Mouse (Mus musculus) ES-E14 (cell line): ENCODE data around the gene Ikbkg. TPM values are rescaled to one million over a fixed set of nuclear protein-coding genes. Genes with fewer than 3 reads are reported as not detected.
"Not testable (repeated sequence)": the region's sequence is repeated elsewhere in the genome, so short reads cannot be mapped to it uniquely, and the experiment has no call there.

Experiments used
- DNase-seq: peaks from one replicate; pipeline ENCODE4 v3.0.0-alpha.2; 2013; ENCODE audit warnings: low read depth, low spot score
- H3K27ac ChIP-seq: 2 replicates; pipeline ENCODE4 v1.5.1; 2012; ENCODE audit warnings: low read depth, mild to moderate bottlenecking, low read length, moderate library complexity, mixed read lengths; ENCODE audit not compliant: poor library complexity, insufficient read depth, severe bottlenecking
- H3K36me3 ChIP-seq: 2 replicates; pipeline ENCODE4 v1.6.1; 2012; ENCODE audit warnings: mild to moderate bottlenecking, low read length, moderate library complexity, mixed read lengths; ENCODE audit not compliant: control insufficient read depth, poor library complexity, insufficient read depth, severe bottlenecking
- H3K4me1 ChIP-seq, 2 experiments: fragments of 150-350 bp in 1 of 2; sonication (generic) in 1 of 2; 2 replicates each; pipeline ENCODE4 v1.6.1; 2012; ENCODE audit warnings: low read length in 2 of 2, mild to moderate bottlenecking in 1 of 2, mixed read lengths in 1 of 2; ENCODE audit not compliant: control insufficient read depth in 2 of 2, insufficient read depth in 2 of 2, poor library complexity in 1 of 2
- H3K4me3 ChIP-seq, 2 experiments: fragments of 150-350 bp in 1 of 2; sonication (generic) in 1 of 2; 2 replicates each; pipeline ENCODE4 v1.5.1; 2012; ENCODE audit warnings: low read length in 2 of 2, low read depth in 1 of 2, mild to moderate bottlenecking in 1 of 2, mixed read lengths in 1 of 2; ENCODE audit not compliant: insufficient read depth in 1 of 2, poor library complexity in 1 of 2, severe bottlenecking in 1 of 2
- H3K9ac ChIP-seq: 2 replicates; pipeline ENCODE4 v1.6.1; 2012; ENCODE audit warnings: low read depth, mild to moderate bottlenecking, low read length, mixed read lengths; ENCODE audit not compliant: poor library complexity, insufficient read depth, severe bottlenecking
- H3K9me3 ChIP-seq: fragments of 150-350 bp; sonication (generic); 2 replicates; pipeline ENCODE4 v1.6.1; 2012; ENCODE audit warnings: low read depth, mild to moderate bottlenecking, low read length; ENCODE audit not compliant: control insufficient read depth, insufficient read depth
- CHD2 ChIP-seq: IDR thresholded peaks from 2 replicates; pipeline ENCODE4 v1.6.1; 2014; ENCODE audit warnings: mild to moderate bottlenecking, low read depth, low read length, inconsistent platforms
- HCFC1 ChIP-seq: IDR thresholded peaks from 2 replicates; pipeline ENCODE4 v1.6.1; 2012; ENCODE audit warnings: low read length, inconsistent platforms, borderline replicate concordance; ENCODE audit not compliant: insufficient read depth
- MAFK ChIP-seq: IDR thresholded peaks from 2 replicates; pipeline ENCODE4 v1.6.1; 2014; ENCODE audit warnings: mild to moderate bottlenecking, low read depth, low read length, inconsistent platforms; ENCODE audit not compliant: insufficient read depth
- ZC3H11A ChIP-seq: IDR thresholded peaks from 2 replicates; pipeline ENCODE4 v1.6.1; 2012; ENCODE audit warnings: low read depth, mild to moderate bottlenecking, inconsistent platforms, low read length, borderline replicate concordance
- ZNF384 ChIP-seq: IDR thresholded peaks from 2 replicates; pipeline ENCODE4 v1.6.1; 2012; ENCODE audit warnings: low read depth, low read length, inconsistent platforms
- in situ Hi-C, 2 experiments: fragments of 600-800 bp; cut with MboI; formaldehyde crosslinking; loops; one replicate each; pipeline ENCODE4 v1.15.1; 2025; ENCODE audit warnings: low sequenced_read_pairs in 2 of 2, inconsistent platforms in 1 of 2; ENCODE audit not compliant: unreplicated experiment in 2 of 2
- total RNA-seq: library from RNA; depleted of rRNA; stranded (reverse); fragments of 300-350 nt; gene quantifications from 2 replicates; pipeline ENCODE4 v1.2.3, GENCODE M21; 2012; rRNA removed

Ikbkg gene
- 15.4 and 25.3 TPM in 2 replicates for total RNA-seq

DNA sequence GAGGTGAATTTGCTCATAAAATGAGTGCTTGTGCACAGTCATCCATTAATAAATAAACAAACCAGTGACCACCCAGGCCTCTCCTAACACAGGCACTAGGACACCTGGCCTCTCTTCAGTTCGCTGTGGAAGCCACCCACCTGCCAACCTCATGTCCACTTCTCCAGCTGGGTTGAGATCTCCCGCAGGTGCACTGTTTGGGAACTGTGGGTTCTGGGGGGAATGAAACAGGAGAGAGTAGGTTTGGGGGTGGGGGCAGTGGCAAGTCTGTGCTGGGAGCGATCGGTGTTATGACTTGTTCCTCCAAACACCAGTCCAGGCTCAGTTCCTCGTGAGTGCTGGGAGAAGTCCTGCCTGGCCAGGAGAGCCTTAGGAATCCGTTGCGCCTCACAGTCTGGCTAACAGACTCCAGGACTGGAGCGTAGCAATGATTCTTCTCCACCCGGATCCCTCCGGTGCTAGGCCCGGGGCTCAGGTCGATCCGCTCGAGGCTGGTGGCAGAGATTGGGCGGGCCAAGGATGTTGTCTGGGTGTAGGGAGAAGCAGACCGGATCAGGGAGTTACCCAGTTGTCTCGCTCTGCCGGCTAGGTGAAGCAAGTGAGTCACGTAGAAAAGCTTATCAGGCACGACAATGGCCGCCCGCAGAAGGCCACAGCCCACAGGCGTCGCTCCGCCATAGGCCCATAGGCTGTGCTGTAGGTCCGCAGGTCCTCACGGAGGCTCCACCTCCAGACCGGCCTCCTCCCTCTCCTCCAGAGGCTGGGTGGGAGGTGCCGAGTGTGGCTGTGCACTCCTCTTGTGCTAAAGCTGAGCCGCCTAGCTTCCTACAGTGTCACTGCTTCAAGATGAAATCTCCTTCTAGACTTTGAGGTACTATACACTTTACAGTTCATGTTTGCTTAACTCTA is at the start of gene Ikbkg, which contains the start of gene Fam3a:
TSS of gene Ikbkg (plus strand) at position 756 of the 909 bp plus-strand sequence.
TSS of gene Fam3a (minus strand) at position 738 of the 909 bp plus-strand sequence.
- Histone ChIP-seq H3K36me3 (no peaks in the 10 kb centered on the region), H3K9me3 (no peaks in the 10 kb centered on the region), H3K27ac (peak within 1 kb of the TSS; percentile 82), H3K4me1 (no peaks in the 10 kb centered on the region), H3K4me3 (peak within 1 kb of the TSS; percentile 83 to 94), H3K9ac (peak within 1 kb of the TSS; percentile 93)
- in situ Hi-C loops = no loop called here
- TF ChIP-seq ZC3H11A = no peak
- no peak for TF ChIP-seq HCFC1
- no peak for TF ChIP-seq ZNF384
- TF ChIP-seq CHD2 = no peak
- no peak for TF ChIP-seq MAFK
- peak; percentile 63 for DNase-seq

DNA sequence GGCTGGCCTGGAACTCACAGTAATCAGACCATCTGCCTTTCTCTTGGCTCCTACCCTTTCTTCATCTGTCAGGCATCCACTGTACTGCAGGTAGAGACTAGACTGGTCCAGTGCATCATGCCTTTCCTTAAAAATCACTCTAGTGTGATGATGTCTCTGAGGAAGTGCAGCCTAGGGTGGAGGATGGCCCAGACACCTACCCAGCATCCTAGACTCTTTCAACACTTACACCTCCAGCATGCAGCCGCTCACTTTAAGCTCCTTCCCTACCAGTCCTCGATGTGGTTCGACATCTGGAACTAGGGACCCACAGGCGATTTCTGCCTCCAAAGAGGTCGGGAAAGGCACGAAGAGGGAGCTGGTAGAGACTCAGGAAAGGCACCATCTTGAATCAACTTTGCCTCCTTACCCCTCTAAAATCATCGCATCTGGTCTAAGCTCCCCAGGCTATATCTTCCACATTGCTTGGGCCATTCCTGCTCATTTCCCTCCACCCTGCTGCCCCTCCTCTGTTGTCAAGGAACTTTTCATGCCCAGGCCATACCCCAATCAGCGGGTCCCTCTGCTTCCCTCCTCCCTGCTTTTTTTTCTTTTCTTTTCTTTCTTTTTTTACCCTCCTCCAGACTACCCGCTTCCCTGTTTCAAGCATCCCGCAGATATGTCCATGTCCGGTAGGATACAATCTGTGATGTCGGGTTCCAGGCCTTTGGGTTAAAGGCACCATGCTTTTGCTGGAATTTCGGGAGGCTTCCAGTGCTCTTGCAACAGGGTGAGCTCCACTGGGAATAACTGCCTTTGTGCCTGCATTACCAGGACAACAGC is 40.2 kb upstream of the Ikbkg start:
- no peak for TF ChIP-seq ZC3H11A
- no peak for TF ChIP-seq ZNF384
- TF ChIP-seq HCFC1 = no peak
- no peak for TF ChIP-seq MAFK
- no peak for TF ChIP-seq CHD2
- in situ Hi-C loops = no loop called here
- DNase-seq = no peak

DNA sequence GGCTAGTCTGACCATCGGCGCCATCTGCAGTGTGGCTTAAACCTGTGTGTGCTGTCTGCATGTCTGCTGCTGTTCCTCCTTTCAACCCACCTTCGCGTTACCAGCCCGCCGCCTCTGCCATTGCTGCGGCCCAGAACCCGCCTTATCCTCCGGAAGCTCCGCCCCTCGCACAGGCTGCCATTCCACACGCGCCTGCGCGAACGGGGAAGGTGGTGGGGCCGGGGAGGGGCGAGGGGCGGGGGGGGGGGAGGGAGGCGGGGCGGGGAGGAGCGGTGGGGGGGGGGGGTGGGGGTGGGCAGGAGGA is 39.7 kb upstream of the Ikbkg start, which contains the start of gene Lage3:
TSS of gene Lage3 (minus strand) at position 152 of the 304 bp plus-strand sequence.
- in situ Hi-C loops = no loop called here
- Histone ChIP-seq H3K27ac (peak within 1 kb of the TSS; percentile 5; the same call in 1 of the 2 replicates), H3K36me3 (no peaks in the 10 kb centered on the region), H3K4me3 (peak within 1 kb of the TSS; percentile 82 to 85), H3K9me3 (no peaks in the 10 kb centered on the region), H3K9ac (peak within 1 kb of the TSS; percentile 74), H3K4me1 (no peaks in the 10 kb centered on the region)
- peak; percentile 30 for DNase-seq
- TF ChIP-seq MAFK (no peak), CHD2 (no peak), ZC3H11A (no peak), HCFC1 (no peak), ZNF384 (no peak)

More for the DNA sequence above, 40.2 kb upstream of the Ikbkg start:
- Histone ChIP-seq H3K27ac (peak overlapping the region; percentile 5; the same call in 1 of the 2 replicates), H3K4me3 (peak overlapping the region; percentile 82 to 85), H3K36me3 (no peaks in the 10 kb centered on the region), H3K9ac (peak overlapping the region; percentile 74), H3K9me3 (no peaks in the 10 kb centered on the region), H3K4me1 (no peaks in the 10 kb centered on the region)

DNA sequence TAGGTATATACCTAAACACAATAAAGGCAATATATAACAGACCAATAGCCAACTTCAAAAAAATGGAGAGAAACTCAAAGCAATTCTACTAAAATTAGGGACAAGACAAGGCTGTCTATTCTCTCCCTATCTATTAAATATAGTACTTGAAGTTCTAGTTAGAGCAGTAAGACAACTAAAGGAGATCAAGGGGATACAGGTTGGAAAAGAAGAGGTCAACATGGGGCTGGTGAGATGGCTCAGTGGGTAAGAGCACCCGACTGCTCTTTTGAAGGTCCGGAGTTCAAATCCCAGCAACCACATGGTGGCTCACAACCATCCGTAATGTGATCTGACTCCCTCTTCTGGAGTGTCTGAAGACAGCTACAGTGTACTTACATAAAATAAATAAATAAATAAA is 36.0 kb upstream of the Ikbkg start:
- in situ Hi-C loops, DNase-seq, H3K4me3 ChIP-seq: not testable (repeated sequence)

More for the DNA sequence above, 36.0 kb upstream of the Ikbkg start:
- not testable (repeated sequence) for H3K4me1 ChIP-seq, H3K9ac ChIP-seq, H3K36me3 ChIP-seq, H3K9me3 ChIP-seq, H3K27ac ChIP-seq
